Mouse (Mus musculus): ENCODE measurements at regions not wholly inside any gene's neighbourhood (a gene's known extent, or its start where the extent isn't known, plus 50 kb on each side); places are given as distances from the start of the nearest gene placed in this dataset.

DNA sequence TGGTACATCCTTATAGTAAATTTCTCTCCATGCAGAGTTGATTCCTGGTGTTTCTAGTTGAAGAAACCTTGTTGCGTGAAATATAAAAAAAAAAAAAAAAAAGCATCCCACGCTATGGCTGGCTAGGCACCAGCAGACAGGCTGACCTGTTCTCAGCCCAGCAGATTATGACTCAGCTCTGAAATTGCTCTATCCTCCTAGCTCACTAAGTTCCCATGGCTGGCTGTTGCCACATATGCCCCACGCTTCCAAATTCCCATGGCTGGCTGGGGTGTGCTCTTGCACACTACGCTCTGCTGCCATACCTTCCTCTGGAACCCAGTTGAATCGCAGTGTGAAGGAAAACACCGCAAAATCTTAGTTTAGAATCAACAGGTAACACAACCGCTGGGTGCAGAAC is 270.1 kb downstream of the Mid1ip1 start:
- DNase-seq = no peak

DNA sequence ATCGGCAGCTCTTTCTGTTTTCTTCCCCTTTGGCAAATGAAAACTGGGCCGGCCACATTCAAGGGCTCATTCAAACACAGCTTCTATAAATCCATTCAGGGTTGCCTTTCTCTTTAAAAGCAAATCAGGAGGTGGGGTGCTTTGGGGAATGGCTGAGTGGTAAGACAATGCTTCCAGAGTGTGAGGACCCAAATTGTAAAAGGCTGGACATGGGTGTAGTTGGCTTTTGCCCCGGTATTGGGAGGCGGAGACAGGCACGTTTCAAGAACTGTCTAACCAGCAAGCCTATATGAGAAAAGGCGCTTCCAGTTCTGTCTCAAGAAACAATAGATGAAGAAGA is 277.0 kb downstream of the Mid1ip1 start:
- DNase-seq = no peak

DNA sequence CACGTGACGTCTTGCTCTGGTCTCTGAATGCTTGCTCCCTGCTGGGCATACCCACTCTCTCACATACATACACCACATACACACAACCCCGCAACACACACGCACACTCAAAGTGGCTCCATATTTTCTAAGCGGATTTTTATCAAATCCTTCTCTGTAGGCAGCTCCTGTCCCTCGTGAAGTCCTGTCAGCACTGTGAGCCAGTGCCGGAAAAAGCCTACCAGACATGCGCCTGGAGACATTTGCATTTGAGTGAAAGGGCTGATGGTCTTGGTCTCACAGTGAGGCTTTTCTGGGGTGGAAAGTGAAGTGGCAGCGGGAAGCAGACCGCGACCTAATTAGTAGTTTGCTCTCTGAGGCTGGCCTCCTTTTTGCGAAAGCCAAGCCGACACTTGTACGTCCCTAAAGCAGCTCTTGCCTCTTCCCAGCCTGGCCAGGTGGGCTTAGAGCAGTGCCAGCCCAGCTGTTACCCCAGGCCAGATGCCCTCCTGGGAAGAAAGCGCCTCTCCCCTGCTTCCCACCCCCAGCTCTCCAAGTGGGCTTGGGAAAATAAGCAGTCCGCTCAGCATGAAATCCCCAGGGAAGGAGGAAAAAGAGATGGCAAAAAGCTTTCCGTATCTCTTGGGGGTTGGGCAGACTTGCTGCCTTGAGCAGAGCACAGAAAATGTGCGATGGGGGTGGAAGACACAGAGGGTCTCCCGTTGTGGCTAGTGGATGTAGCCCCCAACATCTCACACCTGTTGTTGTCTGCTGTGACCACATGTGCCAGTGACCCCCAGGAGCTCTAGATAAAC is 277.6 kb downstream of the Mid1ip1 start:
- DNase-seq = no peak

DNA sequence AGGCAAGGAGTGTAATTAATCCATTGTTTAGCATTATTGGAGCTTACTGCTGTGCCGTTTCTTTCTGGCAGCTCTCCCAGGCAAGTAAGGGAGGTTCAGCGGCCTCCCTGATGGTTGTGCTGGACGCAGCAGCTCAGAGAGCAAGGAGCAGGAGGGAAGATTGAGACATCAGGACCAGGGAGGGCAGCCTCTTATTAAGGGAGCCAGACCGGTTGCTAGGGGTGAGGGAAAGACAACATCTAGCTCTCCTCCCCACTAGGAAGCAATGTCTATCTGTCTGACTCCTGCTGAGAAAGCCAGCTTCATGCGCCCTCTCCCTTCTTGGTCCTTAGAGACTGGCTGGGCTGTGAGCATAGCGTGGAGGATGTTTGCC is 278.2 kb downstream of the Mid1ip1 start:
- DNase-seq = no peak

DNA sequence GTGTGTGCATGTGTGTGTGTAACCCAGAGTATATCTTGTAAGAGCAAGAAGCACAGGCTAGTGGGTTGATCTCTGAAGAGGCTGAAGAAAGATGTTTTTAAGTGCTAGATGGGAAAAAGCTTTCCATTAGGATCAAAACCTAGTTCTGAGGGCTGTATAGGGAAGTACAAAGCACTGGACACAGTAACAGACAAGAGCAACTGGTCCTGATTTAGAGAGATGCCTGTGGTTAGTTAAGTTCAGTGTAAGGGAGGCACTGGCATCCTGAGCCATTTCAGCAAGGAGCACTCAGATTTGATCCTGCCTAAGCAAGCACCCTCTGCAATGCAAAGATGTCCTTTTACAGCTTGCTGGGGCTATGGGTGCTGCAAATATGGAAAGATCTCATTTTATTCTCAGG is 280.1 kb downstream of the Mid1ip1 start:
- no peak for DNase-seq

- DNase-seq = no peak
These were observed 286.4 kb downstream of the Mid1ip1 start for GRCm38 (mm10) chrX:11001180-11001579.

- DNase-seq = no peak
These were observed 259.8 kb upstream of the H2al1a start for GRCm38 (mm10) chrX:11039278-11039677.

DNA sequence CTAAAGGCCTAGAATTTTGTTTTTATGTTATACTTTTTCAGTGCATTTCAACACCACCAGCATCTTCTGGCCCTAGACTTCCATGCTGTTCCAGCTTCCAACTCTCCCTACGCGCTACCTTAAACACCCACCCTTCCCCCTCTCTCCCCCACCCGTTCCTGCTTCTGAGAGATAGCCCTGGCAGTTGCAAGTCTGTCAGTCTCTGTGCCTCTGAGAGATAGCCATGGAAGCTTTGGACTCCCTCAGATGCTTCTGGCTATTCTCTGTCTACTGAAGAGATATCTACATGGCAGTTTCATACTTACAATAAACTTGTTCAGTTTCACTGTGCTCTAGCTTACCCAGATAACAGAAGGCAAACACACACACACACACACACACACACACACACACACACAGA is 252.3 kb upstream of the H2al1a start:
- DNase-seq = no peak

DNA sequence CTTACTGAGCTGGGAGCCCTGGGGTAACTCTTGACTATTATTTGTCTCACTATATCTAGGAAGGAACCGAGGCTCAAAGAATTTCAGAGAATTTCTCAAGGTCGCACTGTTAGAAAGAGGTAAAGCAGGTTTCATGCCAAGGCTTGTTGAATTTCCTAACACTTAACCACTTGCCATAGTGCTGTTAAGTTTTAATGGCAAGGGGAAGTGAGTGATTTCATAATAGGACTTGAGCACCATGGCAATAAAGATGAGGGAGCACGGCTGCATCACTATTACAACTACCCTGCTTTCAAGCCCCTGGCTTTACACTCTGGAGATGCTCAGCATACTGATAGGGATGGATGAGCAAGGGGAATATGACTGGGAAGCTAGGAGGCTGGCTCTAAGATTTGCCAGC is 216.9 kb upstream of the H2al1a start:
- DNase-seq = no peak

DNA sequence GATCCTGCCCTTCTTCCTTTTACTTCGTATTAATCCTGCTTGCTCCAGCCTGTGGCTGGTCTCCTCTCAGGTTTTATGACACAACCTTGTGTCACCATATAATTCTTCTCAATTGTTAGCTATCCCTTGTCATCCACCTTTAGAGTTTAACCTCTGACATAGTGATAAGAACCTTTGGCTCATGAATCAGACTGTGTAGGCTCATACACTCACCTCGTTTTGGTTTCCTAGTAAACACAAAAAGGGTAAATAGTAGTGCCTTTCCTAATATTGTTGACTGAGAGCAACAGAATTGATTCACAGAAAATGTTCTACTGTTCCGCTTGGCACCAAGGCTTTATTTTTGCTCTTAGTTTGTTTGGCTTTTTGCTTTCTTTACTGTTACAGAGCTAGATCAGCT is 216.2 kb upstream of the H2al1a start:
- DNase-seq = no peak

DNA sequence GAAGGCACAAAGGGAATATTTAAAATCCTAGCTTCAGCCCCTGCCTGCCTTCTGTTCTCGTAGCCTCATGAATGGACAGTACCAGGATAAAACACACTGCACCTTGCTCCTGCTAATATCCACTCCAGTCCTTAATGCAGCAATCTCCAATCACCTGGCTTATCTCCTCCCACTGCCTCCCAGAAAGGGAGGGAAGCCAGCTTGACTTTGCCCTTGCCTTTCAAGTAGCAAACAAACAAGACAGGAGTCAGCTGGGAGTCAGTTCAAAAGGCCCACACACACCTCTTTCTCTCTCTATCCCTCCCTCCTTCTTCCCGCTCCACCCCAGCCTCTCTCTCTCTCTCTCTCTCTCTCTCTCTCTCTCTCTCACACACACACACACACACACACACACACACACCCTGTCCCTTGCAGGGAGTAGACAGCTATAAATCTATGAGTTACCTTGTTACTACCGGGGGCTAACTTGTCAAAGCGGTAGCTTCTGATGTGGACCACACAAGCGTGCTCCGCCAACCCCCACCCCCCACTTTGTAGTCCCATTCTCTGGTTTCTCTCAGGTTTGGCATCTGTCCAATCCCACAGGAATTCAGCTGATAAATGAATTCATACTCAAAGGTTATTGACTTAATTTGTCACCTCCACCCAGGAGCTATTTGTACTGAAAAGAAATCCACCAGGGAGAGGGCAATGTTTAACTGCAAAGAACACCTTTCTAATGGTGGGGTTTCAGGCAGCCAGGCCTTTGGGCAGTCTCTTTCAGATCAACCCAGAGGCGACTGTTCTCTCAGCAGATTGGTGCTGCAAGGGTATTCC is 212.6 kb upstream of the H2al1a start:
- peak; percentile 20 to 44 for DNase-seq

DNA sequence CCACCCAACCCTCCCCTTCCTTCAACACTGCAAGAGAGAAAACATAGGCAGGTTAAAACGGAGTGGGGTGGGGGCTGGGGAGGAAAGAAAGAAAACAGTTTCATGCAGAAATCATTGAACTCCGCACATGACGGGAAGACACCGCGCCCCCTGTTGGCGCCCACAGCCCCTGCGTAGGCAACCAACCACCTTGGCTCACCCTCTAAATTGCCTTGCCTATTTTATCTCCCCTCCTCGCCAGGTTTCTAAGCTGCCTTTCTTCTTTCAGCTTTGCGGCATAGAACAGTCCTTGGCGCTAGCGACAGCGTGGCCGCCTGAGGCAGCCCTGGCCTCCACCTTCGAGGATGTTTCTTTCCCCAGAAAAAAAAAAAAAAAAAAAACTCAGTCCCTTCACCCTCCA is 211.1 kb upstream of the H2al1a start:
- no peak for DNase-seq

DNA sequence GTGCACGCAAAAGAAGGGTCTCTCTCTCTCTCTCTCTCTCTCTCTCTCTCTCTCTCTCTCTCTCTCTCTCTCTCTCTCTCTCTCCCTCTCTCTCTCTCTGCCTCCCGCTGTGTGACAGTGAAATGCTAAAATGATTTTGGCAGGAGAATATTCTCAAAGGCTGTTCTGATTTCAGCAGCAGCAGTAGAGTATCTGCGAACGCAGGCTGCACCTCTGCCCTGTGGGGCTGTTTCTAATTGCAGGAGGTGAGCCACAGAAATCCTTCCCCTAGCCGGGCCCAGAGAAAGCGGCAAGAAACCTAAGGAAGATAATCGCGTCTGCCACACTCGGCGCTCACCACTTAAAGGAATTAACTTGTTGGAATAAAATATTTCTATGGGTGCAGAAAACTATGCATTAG is 210.6 kb upstream of the H2al1a start:
- DNase-seq = no peak

DNA sequence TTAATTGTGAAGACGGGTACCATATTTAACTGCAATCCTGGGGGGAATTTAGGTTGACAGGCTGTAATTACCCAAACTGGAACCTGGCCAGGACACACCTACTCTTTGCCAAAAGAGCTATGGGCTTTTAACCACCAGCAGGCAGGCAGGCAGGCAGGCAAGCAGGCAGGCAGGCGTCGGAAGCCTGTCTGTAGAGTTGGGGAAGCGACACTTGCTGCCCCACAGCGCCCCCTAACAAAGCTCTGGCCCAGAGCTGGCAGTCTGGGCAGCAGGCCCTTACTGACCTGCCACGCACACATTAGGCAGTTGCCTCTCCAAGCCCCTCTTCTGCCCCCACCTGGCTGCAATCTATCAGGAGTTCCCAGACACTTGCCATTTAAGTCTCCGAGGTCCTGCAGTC is 208.6 kb upstream of the H2al1a start:
- peak; percentile 48 to 49 for DNase-seq

DNA sequence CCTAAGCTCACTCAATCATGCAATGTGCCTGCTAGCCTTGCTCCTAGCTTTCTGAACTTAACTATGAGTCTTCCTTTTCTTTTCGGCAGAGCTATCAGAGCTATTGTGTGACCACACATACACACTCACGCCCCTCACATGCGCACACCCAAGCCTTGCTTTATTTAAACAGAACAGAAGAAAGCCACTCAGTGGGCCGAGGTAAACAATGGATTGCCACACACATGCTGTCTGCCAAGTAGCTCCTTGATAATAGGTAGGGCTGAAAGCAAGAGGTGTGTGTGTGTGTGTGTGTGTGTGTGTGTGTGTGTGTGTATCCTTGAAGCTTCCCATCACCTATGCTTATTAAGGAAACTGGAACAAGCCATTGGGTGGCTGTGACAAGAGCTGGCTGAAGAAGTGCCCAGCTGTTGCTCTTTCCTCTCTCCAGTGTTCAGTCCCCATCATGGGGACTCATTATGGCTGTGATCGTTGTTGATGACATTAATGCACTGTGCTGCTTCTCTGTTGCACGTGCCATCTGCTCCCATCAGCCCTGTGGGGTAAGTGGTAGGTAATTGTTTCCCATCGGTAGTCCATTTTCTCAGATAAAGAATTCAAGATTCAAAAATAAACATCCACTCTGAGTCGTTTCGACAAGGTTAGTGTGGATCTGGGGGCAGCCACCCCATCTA is 201.3 kb upstream of the H2al1a start:
- DNase-seq = peak; percentile 65 to 70

DNA sequence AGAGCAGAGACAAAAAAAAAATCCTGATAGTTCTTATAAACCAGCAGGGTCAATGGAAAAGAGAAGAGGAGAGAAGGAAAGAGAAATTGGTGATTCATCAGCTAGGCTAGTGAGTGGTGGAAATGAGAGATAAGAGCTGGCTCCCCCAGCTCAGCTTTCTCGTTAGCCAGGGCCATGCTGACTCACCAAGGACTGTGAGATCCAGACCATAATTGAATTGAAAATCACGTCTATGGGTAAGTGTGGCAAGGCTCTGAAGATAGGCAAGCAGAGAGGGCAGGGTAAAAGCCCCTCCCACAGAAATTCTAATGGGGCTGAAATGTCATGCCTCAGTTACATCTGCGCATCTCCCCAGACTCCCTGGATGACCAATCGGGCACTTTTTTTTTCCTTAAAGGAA is 200.7 kb upstream of the H2al1a start:
- no peak for DNase-seq

DNA sequence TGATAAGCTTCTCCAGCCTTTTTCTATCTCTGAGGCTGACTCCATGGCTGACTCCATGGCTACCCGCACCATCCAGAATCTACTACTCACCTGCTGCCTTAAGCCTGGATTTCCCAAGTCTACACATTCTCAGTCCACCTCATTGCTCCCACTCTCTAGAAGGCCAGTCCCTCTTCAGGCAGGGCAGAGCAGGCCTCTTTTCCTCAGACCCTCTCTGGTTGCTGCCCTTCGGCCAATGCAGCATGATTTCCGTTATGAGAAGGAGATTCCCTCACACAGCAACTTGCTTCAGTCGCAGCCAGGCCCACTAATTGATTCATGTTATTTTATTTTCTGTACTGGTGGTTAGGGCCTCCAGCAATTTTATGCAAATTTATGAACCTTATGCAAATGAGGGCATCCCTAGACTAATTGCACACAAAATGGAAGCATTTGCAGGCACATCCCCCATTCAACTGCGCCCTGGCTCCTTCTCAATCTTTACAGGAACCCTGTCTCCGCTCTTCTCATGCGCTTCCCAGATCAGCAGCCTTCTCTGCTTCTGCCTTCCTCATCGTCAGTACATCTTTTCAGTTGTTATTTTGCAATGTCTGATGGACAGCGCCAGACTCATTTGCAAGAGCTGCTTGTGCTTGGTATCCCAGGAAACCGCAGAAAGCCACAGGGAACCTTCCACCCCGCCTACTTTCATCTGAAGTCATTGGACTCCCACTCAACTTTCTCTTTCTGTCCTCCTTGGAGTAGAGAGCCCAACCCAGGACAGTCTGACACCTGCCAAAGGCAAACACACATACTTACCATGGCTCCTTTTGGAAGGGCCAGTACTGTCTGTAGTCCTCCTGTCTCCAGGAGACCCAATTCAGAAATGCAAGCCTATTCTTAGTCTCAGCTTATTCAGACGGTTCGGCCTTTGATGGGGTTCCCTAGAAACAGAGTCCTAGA is 199.6 kb upstream of the H2al1a start:
- no peak for DNase-seq

GRCm38 (mm10) chrX:11100935-11101334 is 198.1 kb upstream of the H2al1a start:
- no peak for DNase-seq

DNA sequence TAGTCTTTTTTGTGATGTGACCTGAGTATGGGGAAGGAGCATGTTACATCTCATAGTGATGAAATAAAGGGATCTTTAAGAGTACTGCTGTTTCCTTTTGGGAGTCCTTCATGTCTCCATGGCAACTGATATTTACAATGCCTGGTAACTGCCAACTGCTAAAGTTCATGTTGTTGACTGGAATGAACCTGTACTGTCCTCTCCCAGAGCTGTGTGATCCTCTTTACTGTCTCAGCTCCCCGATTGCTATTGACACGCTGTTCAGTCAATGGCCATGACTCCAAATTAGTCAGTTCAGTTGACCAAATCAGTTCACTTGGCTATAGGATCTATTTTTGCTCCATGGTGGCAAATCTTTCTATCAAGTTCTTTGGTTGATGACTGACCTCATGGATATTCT is 167.8 kb upstream of the H2al1a start:
- no peak for DNase-seq

DNA sequence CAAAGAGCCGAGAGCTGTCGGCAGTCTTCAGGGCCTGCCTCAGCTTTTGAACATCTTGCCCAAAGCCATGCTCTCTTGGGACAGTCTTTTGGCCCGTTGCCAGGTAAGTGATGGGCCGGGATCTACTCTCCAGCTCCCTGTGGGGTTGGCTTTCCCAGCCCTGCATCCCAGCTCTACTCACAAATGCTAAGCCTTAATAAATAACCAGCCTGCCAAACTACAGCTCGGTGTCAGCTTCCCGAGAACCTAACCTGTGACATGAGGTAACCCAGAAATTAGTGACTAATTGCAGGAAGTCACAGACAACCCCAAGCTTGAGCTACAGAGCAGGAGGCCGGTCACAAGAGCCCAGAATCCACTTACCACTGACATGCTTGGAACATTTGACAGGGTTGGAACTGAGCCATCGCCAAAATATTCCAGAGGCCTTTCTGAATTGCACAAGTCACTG is 159.1 kb upstream of the H2al1a start:
- peak; percentile 56 to 69 for DNase-seq

DNA sequence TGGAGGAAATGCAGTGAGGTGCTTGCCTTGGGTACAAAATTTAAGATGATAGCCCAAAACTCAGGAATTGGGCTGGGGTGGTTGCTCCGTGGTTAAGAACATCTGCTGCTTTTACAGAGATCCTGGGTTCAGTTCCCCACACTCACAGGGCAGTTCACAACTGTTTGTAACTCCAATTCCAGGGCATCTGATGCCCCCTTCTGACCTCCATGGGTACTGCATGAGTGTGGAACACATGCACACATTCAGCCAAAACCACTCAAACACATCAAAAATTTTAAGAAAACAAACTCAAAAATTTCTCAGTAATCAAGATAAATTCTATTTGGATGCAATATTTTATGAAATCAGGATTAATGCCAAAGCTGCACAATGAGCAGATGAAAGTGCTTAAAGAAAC is 157.8 kb upstream of the H2al1a start:
- DNase-seq = no peak

DNA sequence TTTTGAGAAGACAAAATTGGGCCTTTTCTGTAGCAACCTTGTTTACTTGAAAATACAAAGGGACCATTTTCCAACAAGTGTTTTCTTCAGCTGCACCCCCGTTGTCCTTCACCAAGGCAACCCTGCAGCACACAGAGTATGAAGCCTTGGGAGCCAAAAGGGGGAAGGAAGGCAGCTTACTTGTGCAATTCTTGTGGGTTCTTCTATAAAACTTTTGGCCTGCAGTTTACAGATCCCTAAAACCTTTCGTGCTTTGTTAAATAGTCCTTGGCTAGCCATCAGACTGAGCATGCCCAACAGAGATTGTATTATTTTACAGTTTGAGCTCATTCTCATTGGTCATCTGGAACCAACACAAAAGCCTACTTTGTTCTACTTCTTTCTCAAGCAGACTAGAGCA is 140.6 kb upstream of the H2al1a start:
- no peak for DNase-seq

DNA sequence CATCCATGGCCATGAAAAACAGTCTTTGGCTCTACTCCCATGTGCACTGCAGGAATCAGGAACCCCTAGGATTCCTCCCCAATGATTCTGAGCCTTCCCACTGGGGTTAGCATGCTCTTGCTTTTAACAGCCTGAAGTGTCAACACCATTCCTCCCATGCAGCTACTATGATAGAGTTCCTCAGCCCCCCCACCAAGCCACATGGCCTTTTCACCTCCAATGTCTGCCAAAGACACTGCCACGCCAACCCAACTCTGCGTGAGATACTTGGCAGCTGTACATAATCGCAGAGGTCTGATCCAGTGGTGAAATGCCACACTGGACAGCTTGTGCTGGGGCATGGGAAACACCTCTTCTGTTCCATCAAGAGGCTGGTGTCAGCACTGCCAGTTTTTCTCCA is 128.6 kb upstream of the H2al1a start:
- no peak for DNase-seq

All from lung, adult 18-20 months (tissue).